Mouse (Mus musculus): Measurements from ENCODE around the gene Olfr10.

Gene Olfr10

DNA sequence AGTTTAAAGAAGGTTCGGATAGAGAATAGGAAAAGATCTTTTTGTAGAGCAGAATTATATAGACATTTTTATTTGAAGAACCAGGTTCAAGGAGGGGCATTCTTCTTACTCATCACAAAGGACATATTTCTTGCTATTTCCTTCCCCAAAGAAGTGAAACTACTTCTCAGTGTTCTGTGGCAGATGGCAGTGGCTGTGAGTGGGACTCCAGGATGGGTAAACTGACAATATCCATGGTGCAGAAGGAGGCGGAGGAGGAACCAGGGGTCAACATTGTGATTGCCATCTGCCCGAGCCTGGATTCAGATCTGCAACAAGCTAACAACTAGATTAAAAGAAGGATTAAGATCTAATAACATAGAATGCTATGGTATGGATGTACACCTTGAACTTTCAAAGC, 22.2 kb downstream of the Olfr10 start:
- DNase-seq = no peak

DNA sequence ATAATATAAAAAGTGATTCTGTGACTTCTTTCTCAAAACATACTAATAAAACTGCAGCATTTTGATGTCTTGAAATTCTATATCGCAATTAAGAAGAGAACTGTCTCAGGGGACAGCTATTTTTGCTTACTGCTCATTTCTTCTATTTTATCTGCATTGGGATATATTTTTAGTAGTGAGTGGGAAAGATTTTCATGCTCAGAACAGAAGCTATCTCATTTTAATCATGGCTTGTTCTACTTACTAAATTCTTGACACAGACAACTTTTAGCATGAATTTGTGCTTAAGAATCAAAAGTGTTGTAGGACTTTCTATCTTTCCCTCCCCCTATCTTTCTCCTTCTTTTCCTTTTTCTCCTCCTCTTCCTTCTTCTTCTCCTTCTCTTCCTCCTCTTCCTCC, 25.1 kb downstream of the Olfr10 start:
- DNase-seq = no peak

DNA sequence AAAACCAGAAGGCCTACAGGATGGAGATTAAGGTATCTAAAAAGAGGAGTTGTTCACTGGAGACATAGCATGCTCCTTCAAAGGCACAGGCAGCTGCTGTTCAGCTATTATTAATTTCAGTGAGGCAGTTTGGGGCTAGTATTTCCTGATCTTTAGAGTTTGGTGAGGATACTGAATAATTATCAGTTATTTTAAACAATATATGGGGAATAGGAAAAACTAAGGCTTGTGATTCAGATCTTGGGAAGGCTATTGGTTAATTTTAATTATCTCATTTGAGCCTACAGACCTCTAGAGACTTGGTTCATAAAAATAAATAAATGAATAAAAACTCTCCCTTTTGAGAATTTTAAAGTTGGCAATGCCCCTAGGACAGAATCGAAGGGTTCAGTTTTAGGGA, 30.3 kb downstream of the Olfr10 start, which contains the start of gene Olfr1390:
Olfr1390 (plus strand) TSS at position 301 of the 400 bp plus-strand sequence.
- no peak for DNase-seq

DNA sequence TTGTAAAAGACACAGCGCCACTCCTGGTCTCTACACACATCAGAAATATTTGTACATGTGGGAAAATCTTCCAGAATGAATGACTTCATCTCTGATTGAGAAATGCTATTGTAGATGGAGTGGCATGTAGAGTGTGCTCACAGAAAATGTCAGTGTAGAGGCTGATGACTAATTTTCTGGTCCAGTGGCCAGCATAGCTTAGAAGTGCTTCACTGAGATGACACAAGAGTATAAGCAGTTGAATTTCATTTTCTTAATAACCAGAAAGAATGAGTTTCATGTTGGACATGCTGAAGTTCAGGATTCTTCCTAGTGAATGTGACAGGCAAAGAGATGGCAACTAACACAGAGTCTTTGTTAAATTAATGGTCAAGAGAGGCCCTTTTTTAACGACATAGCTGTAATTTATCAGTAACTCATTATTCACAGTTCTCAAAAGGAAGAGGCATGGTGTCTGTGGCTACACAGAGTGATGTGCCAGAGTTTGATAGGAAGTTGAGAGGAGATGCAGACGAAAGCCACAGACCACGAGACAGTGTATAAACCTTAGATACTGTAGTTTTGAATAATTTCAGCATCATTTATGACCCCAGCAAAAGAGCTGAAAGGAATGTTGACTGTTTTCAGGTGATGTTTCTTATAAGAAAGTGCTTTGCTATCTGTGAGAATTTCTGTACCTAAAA, 32.8 kb downstream of the Olfr10 start:
- no peak for DNase-seq

All from kidney, postnatal 4 days (tissue).